Mouse (Mus musculus) neural tube, embryonic 12.5 days (tissue): Measurements from ENCODE around the gene Npb. TPM values are rescaled to one million over a fixed set of nuclear protein-coding genes. Genes with fewer than 3 reads are reported as not detected.

Experiments used
- ATAC-seq: fragments of 200-750 bp; cut with Nextera tagmentation; 2 replicates; pipeline ENCODE4 v1.8.0; 2017; ENCODE audit warnings: low read depth, mild to moderate bottlenecking, moderate TSS enrichment, moderate library complexity; ENCODE audit not compliant: low FRiP score
- H3K27ac ChIP-seq: fragments of 300-500 bp; sonication (generic); 2 replicates; pipeline ENCODE4 v1.5.1; 2016
- H3K27me3 ChIP-seq: fragments of 300-500 bp; sonication (generic); replicated peaks from 2 replicates; pipeline ENCODE4 v1.6.1; 2016; ENCODE audit warnings: mild to moderate bottlenecking
- H3K36me3 ChIP-seq: fragments of 300-500 bp; sonication (generic); 2 replicates; pipeline ENCODE4 v1.6.1; 2016; ENCODE audit warnings: mild to moderate bottlenecking
- H3K4me1 ChIP-seq: fragments of 300-500 bp; sonication (generic); 2 replicates; pipeline ENCODE4 v1.6.1; 2016
- H3K4me2 ChIP-seq: fragments of 300-500 bp; sonication (generic); replicated peaks from 2 replicates; pipeline ENCODE4 v1.6.1; 2016; ENCODE audit warnings: mild to moderate bottlenecking
- H3K4me3 ChIP-seq: fragments of 300-500 bp; sonication (generic); 2 replicates; pipeline ENCODE4 v1.5.1; 2016
- H3K9ac ChIP-seq: fragments of 300-500 bp; sonication (generic); 2 replicates; pipeline ENCODE4 v1.6.1; 2016; ENCODE audit warnings: mild to moderate bottlenecking
- H3K9me3 ChIP-seq: fragments of 300-500 bp; sonication (generic); 2 replicates; pipeline ENCODE4 v1.6.1; 2016; ENCODE audit warnings: mild to moderate bottlenecking
- WGBS: fragments of 180-500 bp; shearing (Covaris S2); methylation state at CpG from one replicate; pipeline ENCODE4 v1.1.7; 2016; 5-methylcytosine and 5-hydroxymethylcytosine counted together
- microRNA-seq: library from miRNA; unstranded; fragments of <30 nt; microRNA quantifications from one replicate; pipeline ENCODE4, GENCODE M21; 2017
- polyA plus RNA-seq: library from polyadenylated mRNA; unstranded; fragments of >200 nt; fragmentation: Nextera tagmentation; extraction: Ambion mirVana; gene quantifications from 2 replicates; pipeline ENCODE4 v1.2.1, GENCODE M21; 2016

Gene Npb
- polyA plus RNA-seq, 1 experiment from 2014 or later = 0.80 TPM

GRCm38 (mm10) chr11:120648001-120648476 lies 39.8 kb downstream of the Npb start, which contains the start of gene Myadml2:
Myadml2 (minus strand) TSS chr11:120648158.
- no peaks in the 10 kb centered on the region for H3K36me3 ChIP-seq
- WGBS = 6% methylated on average over 13 of the region's 13 CpGs
- peak within 1 kb of the TSS; percentile 51 for H3K9ac ChIP-seq
- peaks cover 5% of the 10 kb centered on the region; the same call in 1 of the 2 replicates for H3K27me3 ChIP-seq
- peaks cover 17% of the 10 kb centered on the region for H3K4me1 ChIP-seq
- no peaks in the 10 kb centered on the region for H3K9me3 ChIP-seq
- no peak for ATAC-seq
- peak within 1 kb of the TSS; percentile 57 for H3K4me2 ChIP-seq
- no peak within 1 kb of the TSS for H3K27ac ChIP-seq
- H3K4me3 ChIP-seq = peak within 1 kb of the TSS; percentile 19

DNA sequence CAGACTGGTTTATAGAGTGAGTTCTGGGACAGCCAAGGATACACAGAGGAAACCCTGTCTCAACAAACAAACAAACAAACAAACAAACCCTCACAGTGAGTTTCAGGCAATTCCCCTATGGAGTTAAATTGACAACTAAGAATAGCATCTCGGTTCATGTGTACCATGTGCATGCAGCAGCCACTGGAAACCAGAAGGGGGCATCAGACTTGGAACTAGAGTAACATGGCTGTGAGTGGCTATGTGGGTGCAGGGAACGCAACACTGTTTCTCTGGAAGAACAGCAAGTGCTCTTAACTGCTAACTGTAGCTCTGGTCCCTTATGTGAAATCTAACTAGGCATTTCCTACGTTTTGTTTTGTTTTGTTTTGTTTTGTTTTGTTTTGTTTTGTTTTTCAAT lies 43.6 kb downstream of the Npb start:
- H3K36me3 ChIP-seq = no peaks in the 10 kb centered on the region
- H3K9me3 ChIP-seq = no peaks in the 10 kb centered on the region
- no peak overlapping the region for H3K4me2 ChIP-seq
- H3K9ac ChIP-seq = no peak overlapping the region
- no peak for ATAC-seq
- peaks cover 5% of the 10 kb centered on the region; the same call in 1 of the 2 replicates for H3K27me3 ChIP-seq
- no peak overlapping the region for H3K27ac ChIP-seq
- H3K4me1 ChIP-seq = peaks cover 14% of the 10 kb centered on the region
- H3K4me3 ChIP-seq = no peak overlapping the region
- 83% methylated on average over 3 of the region's 3 CpGs for WGBS

- H3K36me3 ChIP-seq = no peaks in the 10 kb centered on the region
- no peak overlapping the region for H3K4me2 ChIP-seq
- no peak overlapping the region for H3K9ac ChIP-seq
- H3K27me3 ChIP-seq = peaks cover 23% of the 10 kb centered on the region
- WGBS = 89% methylated on average over 3 of the region's 3 CpGs
- peaks cover 6% of the 10 kb centered on the region for H3K4me1 ChIP-seq
- no peak for ATAC-seq
- H3K27ac ChIP-seq = no peak overlapping the region
- no peak overlapping the region for H3K4me3 ChIP-seq
- no peaks in the 10 kb centered on the region for H3K9me3 ChIP-seq
These were observed 46.5 kb downstream of the Npb start for GRCm38 (mm10) chr11:120654741-120655140.

GRCm38 (mm10) chr11:120657301-120657700 lies 49.0 kb downstream of the Npb start:
- Histone ChIP-seq H3K4me2 (no peak overlapping the region), H3K4me3 (no peak overlapping the region), H3K4me1 (peaks cover 23% of the 10 kb centered on the region), H3K36me3 (no peaks in the 10 kb centered on the region), H3K9me3 (no peaks in the 10 kb centered on the region), H3K27me3 (peaks cover 49% of the 10 kb centered on the region), H3K9ac (no peak overlapping the region), H3K27ac (no peak overlapping the region)
- 88% methylated on average over 4 of the region's 4 CpGs for WGBS
- ATAC-seq = no peak

Small RNAs within 50 kb of the gene (microRNA-seq; reads per million reads assigned to microRNA genes)
- gene Mir6936 = 1.3 reads per million

Other genes with a start within 250 kb of the Npb start
- 1.1 and 1.6 TPM in 2 replicates for gene Fscn2, start 246.9 kb upstream of the Npb start, polyA plus RNA-seq
- gene Faap100, start 229.7 kb upstream of the Npb start, polyA plus RNA-seq = 51.0 and 53.4 TPM in 2 replicates
- gene Nploc4, start 170.8 kb upstream of the Npb start, polyA plus RNA-seq = 47.2 and 54.6 TPM in 2 replicates
- 0.15 TPM in 1 of 2 replicates, not detected in the other for gene Tspan10, start 165.8 kb upstream of the Npb start, polyA plus RNA-seq
- gene Pde6g, start 155.0 kb upstream of the Npb start, polyA plus RNA-seq = 0.27 and 0.32 TPM in 2 replicates
- 12.5 and 13.8 TPM in 2 replicates for gene Oxld1, start 150.4 kb upstream of the Npb start, polyA plus RNA-seq
- gene Ccdc137, start 150.4 kb upstream of the Npb start, polyA plus RNA-seq = 30.9 and 34.7 TPM in 2 replicates
- gene Arl16, start 140.9 kb upstream of the Npb start, polyA plus RNA-seq = 63.6 and 64.5 TPM in 2 replicates
- gene Mrpl12, start 123.9 kb upstream of the Npb start, polyA plus RNA-seq = 116 and 117 TPM in 2 replicates
- 37.9 TPM in 2 replicates for gene Slc25a10, start 116.6 kb upstream of the Npb start, polyA plus RNA-seq
- gene Gcgr, start 77.8 kb upstream of the Npb start, polyA plus RNA-seq = 0.13 and 0.22 TPM in 2 replicates
- 234 and 239 TPM in 2 replicates for gene Mcrip1, start 58.8 kb upstream of the Npb start, polyA plus RNA-seq
- not detected in 2 replicates for gene Ppp1r27, start 57.3 kb upstream of the Npb start, polyA plus RNA-seq
- gene P4hb, start 35.2 kb upstream of the Npb start, polyA plus RNA-seq = 425 and 451 TPM in 2 replicates
- gene Arhgdia, start 26.9 kb upstream of the Npb start, polyA plus RNA-seq = 582 and 606 TPM in 2 replicates
- gene Alyref, start 10.1 kb upstream of the Npb start, polyA plus RNA-seq = 509 and 592 TPM in 2 replicates
- 162 and 172 TPM in 2 replicates for gene Anapc11, start 10.1 kb upstream of the Npb start, polyA plus RNA-seq
- 151 and 155 TPM in 2 replicates for gene Pcyt2, start 9.5 kb downstream of the Npb start, polyA plus RNA-seq
- 46.8 and 56.5 TPM in 2 replicates for gene Sirt7, start 16.8 kb downstream of the Npb start, polyA plus RNA-seq
- gene Mafg, start 25.1 kb downstream of the Npb start, polyA plus RNA-seq = 39.7 and 40.4 TPM in 2 replicates
- gene Pycr1, start 35.3 kb downstream of the Npb start, polyA plus RNA-seq = 27.2 and 27.8 TPM in 2 replicates
- gene Myadml2, start 39.7 kb downstream of the Npb start, polyA plus RNA-seq = 0.81 and 1.1 TPM in 2 replicates
- 3.1 and 3.4 TPM in 2 replicates for gene Notum, start 52.7 kb downstream of the Npb start, polyA plus RNA-seq
- gene Aspscr1, start 64.5 kb downstream of the Npb start, polyA plus RNA-seq = 139 and 155 TPM in 2 replicates
- gene Cenpx, start 105.3 kb downstream of the Npb start, polyA plus RNA-seq = 108 and 114 TPM in 2 replicates
- 70.9 and 72.6 TPM in 2 replicates for gene Lrrc45, start 105.4 kb downstream of the Npb start, polyA plus RNA-seq
- 118 and 119 TPM in 2 replicates for gene Rac3, start 113.0 kb downstream of the Npb start, polyA plus RNA-seq
- 12.3 and 16.7 TPM in 2 replicates for gene Dcxr, start 118.8 kb downstream of the Npb start, polyA plus RNA-seq
- 0.95 and 1.6 TPM in 2 replicates for gene Cbr2, start 123.6 kb downstream of the Npb start, polyA plus RNA-seq
- 3.6 TPM in 2 replicates for gene Hmga1b, start 154.3 kb downstream of the Npb start, polyA plus RNA-seq
- 77.2 and 81.3 TPM in 2 replicates for gene Rfng, start 175.7 kb downstream of the Npb start, polyA plus RNA-seq
- gene Gps1, start 175.8 kb downstream of the Npb start, polyA plus RNA-seq = 250 and 258 TPM in 2 replicates
- 63.5 and 65.5 TPM in 2 replicates for gene Dus1l, start 187.9 kb downstream of the Npb start, polyA plus RNA-seq
- gene Fasn, start 216.1 kb downstream of the Npb start, polyA plus RNA-seq = 87.6 and 102 TPM in 2 replicates